Mouse (Mus musculus) megakaryocyte-erythroid progenitor cell, adult 5 weeks (primary cell): Measurements from ENCODE around the gene Rrp12. TPM values are rescaled to one million over a fixed set of nuclear protein-coding genes. Genes with fewer than 3 reads are reported as not detected.

Experiments
- polyA plus RNA-seq: library from polyadenylated mRNA; stranded (reverse); fragments of >175 nt; gene quantifications from 2 replicates; pipeline ENCODE4 v1.2.3, GENCODE M21; 2012

The Rrp12 gene
- polyA plus RNA-seq: 20.1 and 31.0 TPM in 2 replicates

GRCm38 (mm10) chr19:41895460-41896318, at the start of gene Rrp12:
Gene Rrp12, minus strand, starts transcription at chr19:41896173.

GRCm38 (mm10) chr19:41933179-41934086, 37.5 kb upstream of the Rrp12 start, which contains the start of the genes Exosc1 and Zdhhc16:
Gene Exosc1, minus strand, starts transcription at chr19:41933423.
Gene Zdhhc16, plus strand, starts transcription at chr19:41933480.

GRCm38 (mm10) chr19:41911178-41912073, 15.5 kb upstream of the Rrp12 start, which contains the start of gene Pgam1:
Gene Pgam1, plus strand, starts transcription at chr19:41911923.

GRCm38 (mm10) chr19:41847992-41848851, 47.8 kb downstream of the Rrp12 start, which contains the start of gene Frat2:
Gene Frat2, minus strand, starts transcription at chr19:41848132.

GRCm38 (mm10) chr19:41829381-41830105, 66.4 kb downstream of the Rrp12 start, which contains the start of gene Frat1:
Gene Frat1, plus strand, starts transcription at chr19:41829970.

Other genes starting within 250 kb of the Rrp12 start
- 0.16 and 0.49 TPM in 2 replicates for gene Slit1, start 152.5 kb downstream of the Rrp12 start, polyA plus RNA-seq
- 3.0 and 4.1 TPM in 2 replicates for gene Arhgap19, start 94.1 kb downstream of the Rrp12 start, polyA plus RNA-seq
- gene Frat1, start 66.2 kb downstream of the Rrp12 start, polyA plus RNA-seq: 29.8 and 34.9 TPM in 2 replicates
- gene Frat2, start 48.0 kb downstream of the Rrp12 start, polyA plus RNA-seq: 86.2 and 102 TPM in 2 replicates
- gene Pgam1, start 15.8 kb upstream of the Rrp12 start, polyA plus RNA-seq: 481 and 651 TPM in 2 replicates
- 25.4 and 27.6 TPM in 2 replicates for gene Exosc1, start 37.2 kb upstream of the Rrp12 start, polyA plus RNA-seq
- gene Zdhhc16, start 37.3 kb upstream of the Rrp12 start, polyA plus RNA-seq: 36.2 and 43.1 TPM in 2 replicates
- 13.2 and 15.5 TPM in 2 replicates for gene Mms19, start 85.0 kb upstream of the Rrp12 start, polyA plus RNA-seq
- 22.7 and 31.2 TPM in 2 replicates for gene Ubtd1, start 85.6 kb upstream of the Rrp12 start, polyA plus RNA-seq
- not detected in 2 replicates for gene Ankrd2, start 139.8 kb upstream of the Rrp12 start, polyA plus RNA-seq
- gene Hoga1, start 149.4 kb upstream of the Rrp12 start, polyA plus RNA-seq: 0.23 and 0.24 TPM in 2 replicates
- gene 4933411K16Rik, start 156.1 kb upstream of the Rrp12 start, polyA plus RNA-seq: 0.07 TPM in 1 of 2 replicates, not detected in the other
- 0.57 and 0.67 TPM in 2 replicates for gene Morn4, start 190.2 kb upstream of the Rrp12 start, polyA plus RNA-seq
- gene Pi4k2a, start 194.3 kb upstream of the Rrp12 start, polyA plus RNA-seq: 22.1 and 24.7 TPM in 2 replicates
- 22.6 and 24.6 TPM in 2 replicates for gene Avpi1, start 232.9 kb upstream of the Rrp12 start, polyA plus RNA-seq